ENCODE assay signal across 12 mouse cellular contexts in genomic region chr9:119888843-119889246, GRCm38 (mm10). TPM values are rescaled to one million over a fixed set of nuclear protein-coding genes. Genes with fewer than 3 reads are reported as not detected.
DNase-seq lines count a peak whose midpoint lies in the region; ATAC-seq lines count a peak whose summit lies in the region.
"Had no signal": no experiment of that assay in that cellular context is flagged by ENCODE, and none has a peak within 500 bp of the region (broad histone marks: within the 10 kb centered on the region; RNA-seq: fewer than 3 reads in every experiment).

No protein-coding gene starts in this region.

- no peaks in the 10 kb centered on the region for H3K36me3 ChIP-seq in kidney, embryonic 14.5 days (ENCODE audit: control insufficient read depth, insufficient read depth, low read length)
- H3K36me3 ChIP-seq in embryonic facial prominence, embryonic 13.5 days: no peaks in the 10 kb centered on the region
- H3K36me3 ChIP-seq in hindbrain, embryonic 12.5 days: no peaks in the 10 kb centered on the region
- H3K36me3 ChIP-seq in midbrain, embryonic 16.5 days (ENCODE audit: control insufficient read depth, insufficient read depth, low read length): no peaks in the 10 kb centered on the region
- H3K36me3 ChIP-seq: G1E; liver, embryonic 12.5 days had no signal

- no peaks in the 10 kb centered on the region for H3K4me1 ChIP-seq in kidney, embryonic 14.5 days (ENCODE audit: control insufficient read depth, insufficient read depth, low read length)
- peaks cover 5% of the 10 kb centered on the region; the same call in 1 of the 2 replicates for H3K4me1 ChIP-seq in embryonic facial prominence, embryonic 13.5 days
- H3K4me1 ChIP-seq in hindbrain, embryonic 12.5 days: peaks cover 12% of the 10 kb centered on the region
- peaks cover 6% of the 10 kb centered on the region for H3K4me1 ChIP-seq in midbrain, embryonic 16.5 days (ENCODE audit: control insufficient read depth, insufficient read depth, low read length)

- no peak for DNase-seq in kidney, adult 8-10 months
- DNase-seq in layer of hippocampus, adult 11-12 months (ENCODE audit: low spot score): no peak
- no peak for DNase-seq in adrenal gland, adult 18-20 months (ENCODE audit: low spot score in 2 of 2)
- DNase-seq in left cerebral cortex, postnatal 10 days (ENCODE audit: extremely low spot score in 1 of 2, low spot score in 2 of 2): no peak
- DNase-seq: adrenal gland, adult 8-10 months; thymus, postnatal 4 days had no signal

- intact Hi-C loops in left cerebral cortex, postnatal 10 days (cut with DNase I): no loop called here

- no peaks in the 10 kb centered on the region for H3K9me3 ChIP-seq in kidney, embryonic 14.5 days (ENCODE audit: control insufficient read depth, low read length)
- H3K9me3 ChIP-seq in embryonic facial prominence, embryonic 13.5 days: no peaks in the 10 kb centered on the region
- no peaks in the 10 kb centered on the region for H3K9me3 ChIP-seq in hindbrain, embryonic 12.5 days (replicated peaks)
- no peaks in the 10 kb centered on the region for H3K9me3 ChIP-seq in midbrain, embryonic 16.5 days (replicated peaks; ENCODE audit: control insufficient read depth, low read length, poor library complexity, severe bottlenecking)
- H3K9me3 ChIP-seq: G1E; liver, embryonic 12.5 days had no signal

- H3K4me2 ChIP-seq in kidney, embryonic 14.5 days (replicated peaks; ENCODE audit: low read depth, low read length): no peak overlapping the region
- H3K4me2 ChIP-seq in embryonic facial prominence, embryonic 13.5 days: no peak overlapping the region
- H3K4me2 ChIP-seq in hindbrain, embryonic 12.5 days (replicated peaks): no peak overlapping the region
- no peak overlapping the region for H3K4me2 ChIP-seq in midbrain, embryonic 16.5 days (ENCODE audit: low read length)
- H3K4me2 ChIP-seq: liver, embryonic 12.5 days had no signal

- H3K27me3 ChIP-seq in kidney, embryonic 14.5 days (ENCODE audit: control insufficient read depth, insufficient read depth, low read length): no peaks in the 10 kb centered on the region
- no peaks in the 10 kb centered on the region for H3K27me3 ChIP-seq in embryonic facial prominence, embryonic 13.5 days
- peaks cover 20% of the 10 kb centered on the region for H3K27me3 ChIP-seq in hindbrain, embryonic 12.5 days
- H3K27me3 ChIP-seq in midbrain, embryonic 16.5 days (ENCODE audit: control insufficient read depth, insufficient read depth, low read depth, low read length): no peaks in the 10 kb centered on the region; the same call in 1 of the 2 replicates
- H3K27me3 ChIP-seq: liver, embryonic 12.5 days had no signal

- peak; percentile 79 for ATAC-seq in kidney, embryonic 14.5 days (ENCODE audit: low FRiP score, low TSS enrichment)
- ATAC-seq in embryonic facial prominence, embryonic 13.5 days (ENCODE audit: insufficient number of reproducible peaks, insufficient read depth, low FRiP score, low TSS enrichment, low read depth): peak; percentile 37; the same call in 1 of the 2 replicates
- peak; percentile 67 for ATAC-seq in hindbrain, embryonic 12.5 days (ENCODE audit: low FRiP score)
- ATAC-seq in midbrain, embryonic 16.5 days: peak; percentile 70
- ATAC-seq: liver, embryonic 12.5 days had no signal

- H3K27ac ChIP-seq in kidney, embryonic 14.5 days (ENCODE audit: low read depth, low read length): no peak overlapping the region
- no peak overlapping the region for H3K27ac ChIP-seq in embryonic facial prominence, embryonic 13.5 days
- H3K27ac ChIP-seq in hindbrain, embryonic 12.5 days: no peak overlapping the region
- peak overlapping the region; percentile 54 for H3K27ac ChIP-seq in midbrain, embryonic 16.5 days (ENCODE audit: low read length)
- H3K27ac ChIP-seq: liver, embryonic 12.5 days had no signal

- H3K9ac ChIP-seq in kidney, embryonic 14.5 days (ENCODE audit: low read depth, low read length): no peak overlapping the region
- H3K9ac ChIP-seq in embryonic facial prominence, embryonic 13.5 days: 0 out of 2 replicates have a peak overlapping the region, but pooled peaks have one; percentile 27
- no peak overlapping the region for H3K9ac ChIP-seq in hindbrain, embryonic 12.5 days
- no peak overlapping the region for H3K9ac ChIP-seq in midbrain, embryonic 16.5 days (ENCODE audit: low read depth, low read length)
- H3K9ac ChIP-seq: liver, embryonic 12.5 days had no signal

- H3K4me3 ChIP-seq in kidney, embryonic 14.5 days (ENCODE audit: low read length): no peak overlapping the region
- no peak overlapping the region for H3K4me3 ChIP-seq in embryonic facial prominence, embryonic 13.5 days
- H3K4me3 ChIP-seq in hindbrain, embryonic 12.5 days: no peak overlapping the region
- H3K4me3 ChIP-seq in midbrain, embryonic 16.5 days (ENCODE audit: low read depth, low read length): no peak overlapping the region
- H3K4me3 ChIP-seq: liver, embryonic 12.5 days had no signal

- 51% methylated on average over 2 of the region's 2 CpGs for WGBS in kidney, embryonic 14.5 days
- WGBS in embryonic facial prominence, embryonic 13.5 days: 37% methylated on average over 2 of the region's 2 CpGs
- WGBS in hindbrain, embryonic 12.5 days: 20% methylated on average over 2 of the region's 2 CpGs
- 7% methylated on average over 2 of the region's 2 CpGs for WGBS in midbrain, embryonic 16.5 days

RNA-seq across cellular contexts. Expression of gene Wdr48, which starts 5.8 kb away (rescaled TPM):
- polyA plus RNA-seq in kidney, embryonic 14.5 days (2014; fragmentation: Nextera tagmentation; extraction: Ambion mirVana): 41.8 and 58.4 TPM in 2 replicates
- 53.3 and 58.1 TPM in 2 replicates for polyA plus RNA-seq in embryonic facial prominence, embryonic 13.5 days (2015; fragmentation: Nextera tagmentation; extraction: Ambion mirVana)
- 72.4 and 77.9 TPM in 2 replicates for polyA plus RNA-seq in hindbrain, embryonic 12.5 days (2016; fragmentation: Nextera tagmentation; extraction: Ambion mirVana)
- 68.2 and 73.7 TPM in 2 replicates for polyA plus RNA-seq in midbrain, embryonic 16.5 days (2015; fragmentation: Nextera tagmentation; extraction: Ambion mirVana)
- total RNA-seq in adrenal gland, adult 18-20 months (2021): 10 to 100 TPM; 46.5 to 52.9 TPM
- 10 to 100 TPM; 75.7 to 85.8 TPM for total RNA-seq in left cerebral cortex, postnatal 10 days (2021)

RNA-seq across cellular contexts. Expression of gene Gorasp1, which starts 48.5 kb away (rescaled TPM):
- 17.8 and 22.1 TPM in 2 replicates for polyA plus RNA-seq in kidney, embryonic 14.5 days (2014; fragmentation: Nextera tagmentation; extraction: Ambion mirVana)
- 28.0 and 31.9 TPM in 2 replicates for polyA plus RNA-seq in embryonic facial prominence, embryonic 13.5 days (2015; fragmentation: Nextera tagmentation; extraction: Ambion mirVana)
- 22.4 and 24.0 TPM in 2 replicates for polyA plus RNA-seq in hindbrain, embryonic 12.5 days (2016; fragmentation: Nextera tagmentation; extraction: Ambion mirVana)
- 27.3 and 29.2 TPM in 2 replicates for polyA plus RNA-seq in midbrain, embryonic 16.5 days (2015; fragmentation: Nextera tagmentation; extraction: Ambion mirVana)
- 10 to 100 TPM; 20.7 to 23.0 TPM for total RNA-seq in adrenal gland, adult 18-20 months (2021)
- total RNA-seq in left cerebral cortex, postnatal 10 days (2021): 10 to 100 TPM; 26.1 to 26.2 TPM

RNA-seq across cellular contexts. Expression of gene Ttc21a, which starts 48.6 kb away (rescaled TPM):
- 0.06 and 0.19 TPM in 2 replicates for polyA plus RNA-seq in kidney, embryonic 14.5 days (2014; fragmentation: Nextera tagmentation; extraction: Ambion mirVana)
- polyA plus RNA-seq in embryonic facial prominence, embryonic 13.5 days (2015; fragmentation: Nextera tagmentation; extraction: Ambion mirVana): 0.28 and 0.54 TPM in 2 replicates
- polyA plus RNA-seq in hindbrain, embryonic 12.5 days (2016; fragmentation: Nextera tagmentation; extraction: Ambion mirVana): 1.1 and 1.5 TPM in 2 replicates
- 1.0 and 1.3 TPM in 2 replicates for polyA plus RNA-seq in midbrain, embryonic 16.5 days (2015; fragmentation: Nextera tagmentation; extraction: Ambion mirVana)
- under 1 TPM in 1 of 2 experiments, not detected in 1; 0.43 TPM for total RNA-seq in adrenal gland, adult 18-20 months (2021)
- 1 to 10 TPM; 1.1 TPM for total RNA-seq in left cerebral cortex, postnatal 10 days (2021)
